Mouse (Mus musculus) testis, adult 2 months (tissue): ENCODE data around the gene Thsd4.

Source experiments
- CTCF ChIP-seq: fragments of 200-500 bp; IDR thresholded peaks from 2 replicates; pipeline ENCODE4 v1.5.1; 2012; ENCODE audit warnings: low read depth, mild to moderate bottlenecking, inconsistent platforms, low read length, moderate library complexity; ENCODE audit not compliant: control insufficient read depth, insufficient read depth, insufficient replicate concordance
- POLR2A ChIP-seq: fragments of 200-500 bp; IDR thresholded peaks from 2 replicates; pipeline ENCODE4 v1.6.1; 2012; ENCODE audit warnings: low read depth, mild to moderate bottlenecking, inconsistent platforms, low read length, moderate library complexity; ENCODE audit not compliant: control insufficient read depth

- TF ChIP-seq CTCF (no peak), POLR2A (no peak)
These were observed 233.1 kb downstream of the Thsd4 start for GRCm38 (mm10) chr9:60288789-60289188.
